Mouse (Mus musculus): Measurements from ENCODE around the gene a.

- no peak for TF ChIP-seq CTCF (IDR thresholded peaks at IDR 0.05; ENCODE audit: insufficient read depth, low read depth, low read length)
- TF ChIP-seq POLR2A (IDR thresholded peaks at IDR 0.05; ENCODE audit: insufficient read depth, low read depth, low read length) = no peak
Observed at GRCm38 (mm10) chr2:154764828-154765497, 26.2 kb upstream of the a start.
